Mouse (Mus musculus) CD4-positive, CD25-positive, alpha-beta regulatory T cell, adult 2 months (primary cell): ENCODE measurements around the gene P2ry6.

Source experiments
- DNase-seq: peaks from one replicate; pipeline ENCODE4 v3.0.0-alpha.2; 2012; ENCODE audit warnings: low read depth, low spot score

The P2ry6 gene

DNA sequence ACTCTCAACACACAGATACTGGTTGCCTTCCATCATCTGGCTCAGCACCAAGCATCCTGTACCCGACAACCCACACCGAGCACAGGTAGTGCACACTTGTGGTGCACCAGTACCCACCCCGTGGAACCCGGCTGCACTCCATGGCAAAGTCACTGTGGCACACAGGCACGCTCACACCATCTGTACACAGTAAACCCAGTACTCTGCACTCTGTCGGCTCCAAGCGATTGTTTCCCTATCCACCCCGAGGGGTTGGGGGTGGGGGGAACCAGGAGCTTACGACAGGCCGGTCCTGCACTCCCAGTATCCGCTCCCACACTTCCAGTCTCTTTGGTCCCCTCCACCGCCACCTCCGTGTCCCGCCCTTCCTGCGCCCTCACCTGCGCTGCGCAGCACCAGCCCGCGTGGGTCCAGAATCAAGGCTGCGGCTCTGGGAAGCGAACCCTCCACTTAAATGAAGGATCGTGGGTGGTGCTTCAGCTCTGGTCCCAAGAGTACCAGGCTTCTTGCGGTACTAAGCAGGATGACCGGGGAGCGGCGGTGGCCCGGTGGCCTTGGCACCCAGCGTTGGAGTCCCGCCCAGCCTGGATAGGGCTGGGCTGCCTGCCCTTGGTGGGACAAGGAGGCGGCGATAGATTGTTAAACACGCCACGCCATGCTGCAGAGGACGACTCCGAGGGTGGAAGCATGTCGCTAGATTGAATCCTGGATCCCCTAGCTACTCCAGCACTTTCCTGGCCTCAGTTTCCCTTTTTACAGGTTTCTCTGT, at the start of gene P2ry6:
P2ry6 (minus strand) TSS at position 515 of the 769 bp plus-strand sequence.
- DNase-seq, result no peak

DNA sequence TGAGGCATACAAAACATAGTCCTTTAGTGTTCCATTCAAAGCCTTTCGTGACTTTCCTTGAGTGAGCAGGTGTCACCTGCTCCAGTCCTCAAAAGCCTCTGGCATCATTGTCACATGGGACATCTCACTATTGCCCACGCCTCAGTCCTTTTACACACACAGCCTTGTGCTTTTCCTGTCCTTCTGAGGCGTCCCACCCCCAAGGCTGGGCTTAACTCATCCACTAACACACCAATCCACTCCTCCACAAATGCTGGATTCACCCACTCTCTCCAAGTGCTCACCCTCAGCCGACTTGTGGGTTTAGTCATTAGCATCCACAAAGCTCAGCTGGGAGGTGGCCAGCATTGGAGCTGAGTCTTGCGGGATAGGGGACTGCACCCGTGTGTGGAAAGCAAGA, 43.0 kb upstream of the P2ry6 start:
- DNase-seq, result no peak

DNA sequence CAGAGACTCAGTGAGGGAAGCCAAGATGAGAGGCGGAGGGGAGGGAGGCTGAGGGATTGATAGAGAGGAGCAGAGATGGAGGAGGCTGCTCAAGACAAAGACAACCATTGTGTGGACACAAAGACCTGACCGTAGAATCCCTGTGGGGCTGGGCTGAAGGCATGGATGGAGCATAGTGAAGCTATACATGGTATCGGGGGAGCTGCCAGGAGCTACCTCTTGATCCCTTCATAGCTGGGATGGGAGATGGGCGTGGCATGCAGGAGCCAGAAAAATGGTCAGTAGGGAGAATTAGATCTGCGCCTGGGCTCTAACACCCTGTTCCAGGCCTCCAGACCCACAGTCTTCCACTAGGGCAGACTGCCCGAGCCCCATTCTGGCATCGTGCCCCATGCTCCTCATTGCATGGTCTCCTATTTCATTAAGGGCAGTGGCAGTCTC, 42.6 kb upstream of the P2ry6 start:
- DNase-seq, result no peak

GRCm38 (mm10) chr7:101014985-101015384, 40.5 kb upstream of the P2ry6 start:
- no peak for DNase-seq

- DNase-seq, result no peak
Observed at GRCm38 (mm10) chr7:101014041-101014440, 39.6 kb upstream of the P2ry6 start.

GRCm38 (mm10) chr7:101012541-101012940, 38.1 kb upstream of the P2ry6 start, which contains the start of gene P2ry2:
Gene P2ry2 (minus strand): TSS chr7:101012866.
- DNase-seq, result no peak

GRCm38 (mm10) chr7:101011681-101012367, 37.4 kb upstream of the P2ry6 start:
- DNase-seq, result peak; percentile 62

- DNase-seq, result no peak
Observed at GRCm38 (mm10) chr7:101010741-101011140, 36.3 kb upstream of the P2ry6 start.

- DNase-seq, result no peak
Observed at GRCm38 (mm10) chr7:101006201-101006600, 31.8 kb upstream of the P2ry6 start.

DNA sequence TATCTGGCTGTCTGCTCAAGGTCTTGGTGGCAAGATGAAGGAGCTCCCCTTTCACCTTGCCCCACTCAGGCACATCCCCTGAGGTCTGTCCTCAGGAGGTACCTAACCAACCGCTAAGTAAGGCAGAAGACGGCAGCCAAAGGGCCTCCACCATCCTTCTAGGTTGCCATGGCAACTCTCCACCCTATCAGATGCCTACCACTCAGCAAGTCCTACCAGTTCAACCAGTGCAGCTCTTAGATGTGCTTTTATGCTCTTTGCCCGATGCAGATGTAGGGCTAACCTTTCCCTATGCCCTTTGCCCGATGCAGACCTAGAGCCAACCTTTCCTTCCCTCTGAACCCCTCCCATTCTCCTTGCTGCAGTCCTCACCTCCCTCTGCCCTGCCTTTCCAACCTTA, 30.7 kb upstream of the P2ry6 start:
- no peak for DNase-seq

- DNase-seq, result no peak
Observed at GRCm38 (mm10) chr7:101003442-101004326, 29.2 kb upstream of the P2ry6 start.

DNA sequence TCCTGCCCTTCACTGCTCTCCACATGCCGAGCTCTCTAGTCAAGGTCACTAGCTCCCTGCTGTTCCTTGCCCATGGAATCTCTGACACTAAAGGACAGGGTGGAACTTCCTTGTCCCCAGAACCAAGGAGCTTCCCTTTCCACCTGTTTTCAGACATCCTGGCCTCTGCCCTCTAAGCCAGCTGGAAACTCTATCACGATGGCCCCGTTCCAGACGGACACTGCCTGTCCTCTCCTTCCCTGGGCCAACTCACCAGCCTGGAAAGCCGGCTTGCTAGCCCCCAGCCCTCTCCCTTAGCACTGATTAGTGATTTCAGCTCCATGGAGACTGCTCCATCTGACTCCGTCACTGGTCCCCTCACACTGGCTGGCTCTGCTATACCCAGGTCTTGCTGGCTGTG, 27.8 kb upstream of the P2ry6 start:
- no peak for DNase-seq

- DNase-seq, result no peak
Observed at GRCm38 (mm10) chr7:100999623-101000022, 25.2 kb upstream of the P2ry6 start.

DNA sequence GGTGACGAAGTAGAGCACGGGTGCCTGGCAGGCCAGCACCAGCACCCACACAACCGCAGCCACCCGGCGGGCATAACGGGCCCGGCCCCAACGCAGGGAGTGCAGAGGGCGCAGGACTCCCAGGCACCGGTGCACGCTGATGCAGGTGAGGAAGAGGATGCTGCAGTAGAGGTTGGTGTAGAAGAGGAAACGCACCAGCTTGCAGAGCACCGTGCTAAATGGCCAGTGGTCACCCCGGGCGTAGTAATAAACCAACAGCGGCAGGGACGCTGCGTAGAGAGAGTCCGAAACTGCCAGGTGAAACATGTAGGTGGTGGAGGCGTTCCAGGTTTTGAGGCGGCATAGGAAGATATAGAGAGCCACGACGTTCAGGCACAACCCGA, 24.1 kb upstream of the P2ry6 start:
- no peak for DNase-seq

GRCm38 (mm10) chr7:100997951-100998577, 23.6 kb upstream of the P2ry6 start:
- no peak for DNase-seq

DNA sequence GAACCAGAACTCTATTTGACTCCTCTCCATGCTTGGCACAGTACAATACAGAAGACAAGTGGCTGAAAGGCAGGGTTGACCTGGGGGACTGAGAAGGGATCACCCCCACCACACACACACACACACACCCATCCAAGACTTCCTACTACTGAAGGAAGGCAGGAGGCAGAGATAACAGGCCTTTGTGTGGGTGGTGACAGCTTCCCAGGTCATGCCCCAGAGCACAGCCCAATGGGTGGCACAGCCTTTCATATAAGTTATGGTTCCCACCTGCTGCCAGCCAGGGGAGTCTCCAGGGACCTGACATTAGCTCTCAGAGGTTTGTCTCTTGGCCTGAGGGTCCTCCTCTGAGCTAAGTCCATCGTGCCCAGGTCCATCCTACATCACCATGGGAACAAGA, 22.8 kb upstream of the P2ry6 start:
- DNase-seq, result no peak

DNA sequence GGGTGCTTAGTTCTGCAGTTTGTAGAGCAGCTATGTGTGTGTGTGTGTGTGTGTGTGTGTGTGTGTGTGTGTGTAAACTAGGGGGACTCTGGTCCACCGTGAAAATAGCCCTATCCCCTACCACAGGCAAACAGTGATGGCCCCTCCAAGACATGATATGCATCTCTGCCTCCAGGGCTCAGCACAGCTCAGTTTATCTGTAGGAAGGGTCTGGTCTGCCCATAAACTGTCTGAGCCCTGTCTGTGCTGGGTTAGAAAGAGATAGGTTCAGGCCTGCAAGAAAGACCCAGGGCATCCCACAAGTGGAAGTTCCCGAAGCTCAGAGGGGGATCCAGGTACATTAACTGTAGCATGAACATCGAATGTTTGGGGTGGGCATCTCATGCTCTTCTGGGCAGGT, 21.5 kb upstream of the P2ry6 start:
- no peak for DNase-seq

DNA sequence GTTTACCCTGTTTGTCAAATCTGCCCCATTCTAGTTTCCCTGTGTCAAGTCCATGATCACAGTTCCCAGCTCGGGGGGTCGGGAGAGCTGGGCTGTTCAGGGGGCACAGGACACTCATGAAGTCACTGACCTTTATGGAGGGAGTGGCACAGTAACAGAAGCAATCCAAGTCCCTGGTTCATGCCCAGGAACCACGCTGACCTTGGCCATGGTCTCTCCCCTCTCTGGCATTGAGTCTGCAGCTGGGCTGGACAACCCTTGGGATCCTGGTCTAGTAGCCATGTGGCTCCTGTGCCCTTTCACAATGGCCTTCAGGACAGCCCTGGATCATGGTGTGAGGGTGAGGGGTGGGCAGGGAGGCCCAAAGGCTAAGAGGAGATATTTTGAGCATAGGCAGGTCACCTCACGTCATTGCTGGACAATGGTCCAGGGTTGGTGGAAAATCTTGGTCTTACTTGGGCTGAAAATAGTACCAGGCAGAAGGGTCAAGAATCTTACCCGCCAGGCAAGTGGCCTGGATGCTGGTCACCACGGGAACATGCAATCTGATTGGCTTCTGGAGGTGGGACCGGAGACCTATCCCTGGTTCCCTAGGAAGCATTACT, 20.9 kb upstream of the P2ry6 start:
- no peak for DNase-seq

DNA sequence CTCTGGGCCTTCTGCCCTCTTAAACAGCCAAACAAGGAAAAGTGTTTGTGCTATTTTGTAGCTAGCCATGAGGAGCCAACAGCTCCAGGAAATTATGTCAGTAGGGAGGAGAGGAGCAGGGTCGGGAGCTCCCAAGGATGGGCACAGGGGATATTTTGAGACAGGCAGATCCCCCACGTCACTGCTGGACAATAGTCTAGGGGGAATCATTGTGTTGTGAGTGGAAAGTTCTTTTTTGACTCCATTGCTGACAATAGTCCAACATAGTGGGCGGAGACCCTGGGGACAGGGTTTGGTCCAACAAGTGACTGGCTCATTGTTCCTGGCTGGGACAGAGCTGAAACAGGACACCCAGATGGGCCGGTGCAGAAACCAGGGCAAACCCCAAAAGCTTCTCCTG, 18.7 kb upstream of the P2ry6 start:
- no peak for DNase-seq

- DNase-seq, result peak; percentile 18
Observed at GRCm38 (mm10) chr7:100991972-100992371, 17.5 kb upstream of the P2ry6 start.

- no peak for DNase-seq
Observed at GRCm38 (mm10) chr7:100990636-100991311, 16.3 kb upstream of the P2ry6 start.
